Mouse (Mus musculus): ENCODE measurements around the gene Ccdc182.

- TF ChIP-seq POLR2A (IDR thresholded peaks at IDR 0.05; ENCODE audit: extremely low read depth, insufficient read depth, low read length) (no peak), CTCF (IDR thresholded peaks at IDR 0.05; ENCODE audit: low read depth, low read length) (no peak)
These were observed 20.6 kb downstream of the Ccdc182 start for GRCm38 (mm10) chr11:88314471-88314870.

All from liver, adult 2 months (tissue).